Mouse (Mus musculus): ENCODE results near the gene Heatr4.

- TF ChIP-seq CTCF (IDR thresholded peaks at IDR 0.05; ENCODE audit: extremely low read depth, insufficient read length, insufficient replicate concordance, low read depth, low read length) (no peak), POLR2A (IDR thresholded peaks at IDR 0.05; ENCODE audit: low read depth, low read length) (no peak)
These were observed 15.8 kb upstream of the Heatr4 start for GRCm38 (mm10) chr12:84000418-84000817.

Data from small intestine, adult 2 months (tissue).